Mouse (Mus musculus): ENCODE results near the gene Tbcd.

The Tbcd gene

GRCm38 (mm10) chr11:121451753-121452635, at the start of gene Tbcd:
Tbcd (plus strand) TSS chr11:121451949.
- peak; percentile 93 for DNase-seq

- DNase-seq, result no peak
Observed at GRCm38 (mm10) chr11:121407366-121408155, 44.2 kb upstream of the Tbcd start.

GRCm38 (mm10) chr11:121414762-121415161, 37.0 kb upstream of the Tbcd start:
- DNase-seq, result no peak

GRCm38 (mm10) chr11:121415351-121415750, 36.4 kb upstream of the Tbcd start:
- DNase-seq, result no peak

DNA sequence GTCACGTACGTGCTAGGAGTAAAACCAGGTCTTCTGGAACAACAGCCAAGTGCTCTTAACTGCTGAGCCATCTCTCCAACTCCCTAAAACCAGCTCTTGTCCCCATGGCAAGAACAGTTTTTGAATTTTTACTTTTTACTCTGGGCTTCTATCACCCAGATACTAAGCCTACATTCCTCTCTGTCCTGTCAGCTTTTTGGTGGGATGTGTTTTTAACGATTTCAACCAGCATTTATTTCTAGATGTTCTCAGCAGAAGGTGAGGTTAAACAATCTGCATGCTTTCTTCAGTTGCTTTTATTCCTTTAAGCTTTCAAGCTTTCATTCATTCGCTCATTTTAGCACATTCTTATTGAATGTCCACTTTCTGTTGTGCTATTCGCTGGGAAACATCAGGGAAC, 33.8 kb upstream of the Tbcd start:
- no peak for DNase-seq

DNA sequence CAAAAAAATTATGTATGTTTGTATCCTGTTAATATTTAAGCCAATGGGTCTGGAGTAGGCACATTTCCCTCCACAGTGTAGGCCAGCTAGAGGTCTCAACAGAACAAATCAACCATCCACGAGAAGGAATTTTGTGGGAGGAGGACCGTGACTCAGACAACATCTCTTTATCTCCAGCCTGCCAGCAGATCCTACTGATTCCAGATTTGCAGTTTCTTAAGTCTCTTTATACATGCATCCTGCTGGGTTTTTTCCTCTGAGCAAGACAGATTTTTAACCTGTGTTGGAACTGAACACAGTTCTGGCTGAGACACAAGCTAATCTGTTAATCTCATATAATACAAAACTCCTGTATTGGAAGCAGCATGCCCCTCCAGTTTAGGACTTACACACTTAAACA, 32.8 kb upstream of the Tbcd start:
- no peak for DNase-seq

DNA sequence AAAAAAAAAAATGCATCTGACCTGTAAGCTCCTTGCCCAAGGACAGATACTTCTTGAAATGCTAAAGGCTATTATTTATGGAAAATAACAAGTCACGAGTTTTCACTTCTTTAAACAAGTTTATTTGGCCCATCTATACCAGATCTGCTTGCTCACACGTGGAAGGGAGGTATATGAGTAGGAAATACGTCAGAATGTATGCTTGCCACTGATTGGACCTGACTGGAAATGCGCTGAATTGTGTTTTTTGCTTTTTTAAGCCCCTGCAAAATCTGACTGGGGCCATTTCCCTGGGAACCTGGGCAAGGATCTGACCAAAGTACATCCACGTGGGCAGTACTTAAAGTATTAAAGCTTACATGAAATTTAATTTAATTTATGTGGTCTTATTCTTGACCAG, 31.4 kb upstream of the Tbcd start:
- DNase-seq, result no peak

DNA sequence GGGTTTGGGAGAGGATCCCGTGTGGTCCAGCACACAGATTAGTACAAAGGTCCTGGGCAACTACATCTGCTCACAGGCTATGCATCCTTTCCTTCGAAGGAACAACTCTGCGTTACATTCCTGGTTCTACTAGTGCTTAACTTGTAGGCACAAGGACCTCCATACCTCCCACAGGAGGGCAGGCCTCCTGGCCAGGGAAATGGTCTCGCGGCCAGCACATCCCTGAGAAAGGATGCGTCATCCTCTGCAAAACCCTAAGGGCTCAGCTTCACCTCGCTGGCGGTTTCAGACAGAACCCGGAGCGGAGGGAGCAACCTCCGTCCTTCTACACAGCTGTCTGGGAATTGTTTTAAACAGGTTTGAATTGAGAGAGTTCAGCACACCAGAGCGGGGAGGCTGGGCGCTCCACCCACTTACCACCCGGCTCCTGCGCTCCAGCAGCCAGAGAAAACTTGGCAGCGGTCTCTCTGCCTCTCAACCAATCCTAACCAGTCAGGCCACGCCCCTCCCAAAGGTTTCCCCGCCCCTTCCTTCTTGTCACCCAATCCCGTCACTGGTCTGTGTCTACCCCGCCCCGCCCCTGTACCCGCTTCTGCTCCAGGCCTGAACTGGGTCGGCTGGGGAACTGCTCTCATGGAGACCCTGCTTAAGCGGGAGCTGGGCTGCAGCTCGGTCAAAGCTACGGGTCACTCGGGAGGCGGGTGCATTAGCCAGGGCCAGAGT, 30.8 kb upstream of the Tbcd start, which contains the start of gene Fn3krp:
Fn3krp (plus strand) TSS at position 572 of the 723 bp plus-strand sequence.
- DNase-seq, result peak; percentile 100

- no peak for DNase-seq
Observed at GRCm38 (mm10) chr11:121421553-121422173, 30.1 kb upstream of the Tbcd start.

GRCm38 (mm10) chr11:121433397-121433796, 18.4 kb upstream of the Tbcd start:
- DNase-seq, result no peak

- peak; percentile 96 for DNase-seq
Observed at GRCm38 (mm10) chr11:121434156-121435155, 17.3 kb upstream of the Tbcd start, which contains the start of gene Fn3k. Fn3k (plus strand) TSS chr11:121434913.

- no peak for DNase-seq
Observed at GRCm38 (mm10) chr11:121437236-121437635, 14.5 kb upstream of the Tbcd start.

DNA sequence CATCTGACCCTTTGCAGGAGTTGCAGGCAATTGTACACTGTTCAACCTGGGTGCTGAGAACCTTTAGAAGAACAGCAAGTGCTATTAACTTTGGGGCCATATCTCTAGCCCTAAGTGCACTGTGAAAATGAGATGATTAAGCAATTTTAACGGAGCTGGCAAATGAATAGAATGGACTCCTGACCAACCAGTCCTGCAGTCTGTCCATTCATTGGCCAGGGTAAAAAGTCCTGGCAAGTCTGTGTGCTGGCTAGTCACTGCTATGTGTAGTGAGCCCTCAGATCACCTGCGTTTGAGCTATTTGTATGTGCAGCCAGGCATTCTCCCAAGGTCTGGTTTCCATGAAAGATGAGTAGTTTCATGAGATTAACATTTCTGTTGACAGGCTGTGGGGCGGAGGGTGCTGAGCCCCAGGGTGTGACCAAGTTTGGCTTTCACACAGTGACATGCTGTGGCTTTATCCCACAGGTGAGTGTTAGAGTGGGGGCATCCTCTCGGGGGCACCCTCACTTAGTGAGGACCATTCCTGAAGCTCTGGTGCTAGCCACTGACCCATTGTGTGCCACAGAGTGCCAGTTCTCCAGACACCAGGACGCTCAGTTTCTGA, 12.0 kb upstream of the Tbcd start:
- no peak for DNase-seq

GRCm38 (mm10) chr11:121441653-121442052, 10.1 kb upstream of the Tbcd start:
- DNase-seq, result no peak

DNA sequence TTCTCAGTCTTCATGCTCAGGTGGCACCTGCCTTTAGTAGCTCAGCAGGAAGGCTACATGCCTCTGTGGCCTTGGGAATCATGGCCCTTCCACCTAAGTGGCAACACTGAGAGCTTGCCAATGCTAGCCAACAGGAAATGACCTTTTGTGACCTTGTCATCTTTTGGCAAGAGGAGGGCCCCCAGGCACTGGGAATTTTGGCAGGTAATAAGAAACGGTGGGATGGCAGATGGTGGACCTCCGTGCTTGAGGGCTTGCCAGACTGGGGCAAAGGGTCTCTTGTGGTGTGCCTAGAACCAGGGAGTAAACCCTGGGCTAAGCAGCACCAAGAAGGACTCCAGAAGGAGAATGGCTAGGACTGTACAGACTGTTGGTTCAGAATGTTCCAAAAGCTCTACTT, 9.7 kb upstream of the Tbcd start:
- DNase-seq, result no peak

GRCm38 (mm10) chr11:121451216-121451726, 478 bp upstream of the Tbcd start:
- peak; percentile 34 for DNase-seq

DNA sequence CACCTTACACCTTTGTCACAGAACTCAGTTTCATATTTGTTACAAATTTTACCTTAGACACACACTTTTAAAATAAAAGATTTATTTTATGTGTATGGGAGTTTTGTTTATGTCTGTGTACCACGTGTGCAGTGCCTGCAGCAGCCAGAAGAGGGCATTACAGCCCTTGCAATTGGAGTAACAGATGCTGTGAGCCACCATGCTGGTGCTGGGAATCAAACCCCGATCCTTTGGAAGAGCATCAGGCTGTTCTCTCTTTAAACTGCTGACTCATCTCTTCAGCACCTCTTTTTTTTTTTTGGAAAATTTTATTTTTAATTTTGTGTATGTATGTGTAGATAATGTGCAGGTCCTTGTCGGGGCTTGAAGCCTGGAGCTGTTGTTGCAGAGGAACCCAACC, 6.1 kb downstream of the Tbcd start:
- no peak for DNase-seq

DNA sequence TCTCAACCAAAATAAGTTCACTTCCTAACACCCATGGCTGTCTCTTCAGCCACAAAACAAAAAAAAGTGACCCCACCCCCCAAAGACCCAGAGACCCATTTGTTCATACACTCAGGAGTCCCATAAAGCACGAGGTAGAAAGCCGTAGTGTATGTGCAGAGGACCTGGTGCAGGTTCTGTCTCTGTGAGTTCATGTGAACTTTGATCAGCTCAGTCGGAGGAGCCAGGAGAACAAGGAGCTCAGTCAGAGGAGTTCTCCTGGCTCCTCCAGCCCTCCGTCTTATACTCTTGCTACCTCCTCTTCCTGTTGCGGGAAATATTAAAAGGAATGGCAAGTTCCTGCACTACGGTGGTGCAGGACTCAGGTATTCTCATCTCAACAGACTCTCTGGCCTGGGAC, 15.7 kb downstream of the Tbcd start:
- DNase-seq, result no peak

- DNase-seq, result no peak
Observed at GRCm38 (mm10) chr11:121474831-121475230, 23.1 kb downstream of the Tbcd start.

DNA sequence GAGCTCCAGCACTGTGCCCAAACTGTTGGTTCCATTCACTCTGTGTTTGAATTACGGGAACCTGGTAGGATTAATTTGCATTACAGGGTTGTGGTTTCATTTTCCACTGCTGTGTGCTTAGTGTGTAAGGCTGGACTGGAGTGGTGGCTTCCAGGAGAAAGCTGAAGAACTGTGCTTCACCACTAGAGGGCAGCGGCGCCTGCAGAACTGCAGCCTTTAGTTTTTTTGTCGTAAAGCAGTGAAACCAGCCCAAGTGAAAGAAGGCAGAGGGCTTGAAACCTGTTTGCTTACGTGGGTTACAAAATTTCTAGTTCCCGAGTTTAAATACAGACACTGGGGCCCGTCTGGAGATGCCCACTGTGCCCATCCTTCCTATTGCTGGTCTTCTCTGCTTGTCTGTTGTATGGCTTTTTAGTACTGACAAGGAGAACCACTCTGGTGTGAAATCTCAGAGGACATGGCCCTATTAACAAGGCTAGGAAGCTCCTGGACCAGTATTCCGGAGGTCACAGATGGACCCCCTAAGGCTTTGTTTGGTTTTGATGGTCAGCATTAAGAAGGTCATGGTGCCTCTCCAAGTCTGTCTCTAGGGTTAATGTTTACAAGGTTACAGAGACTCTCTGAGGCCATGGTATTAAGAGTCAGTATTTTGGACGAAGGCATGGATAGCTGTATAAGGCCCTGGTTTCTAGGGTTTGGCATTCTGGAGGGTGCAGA, 24.1 kb downstream of the Tbcd start:
- DNase-seq, result peak; percentile 54
